Mouse (Mus musculus) ovary, adult 18-20 months (tissue): ENCODE measurements at regions not wholly inside any gene's neighbourhood (a gene's known extent, or its start where the extent isn't known, plus 50 kb on each side); places are given as distances from the start of the nearest gene placed in this dataset.

ENCODE experiments used
- DNase-seq: peaks from one replicate; pipeline ENCODE4 v3.0.0; 2022; ENCODE audit warnings: low spot score, mixed read lengths

DNA sequence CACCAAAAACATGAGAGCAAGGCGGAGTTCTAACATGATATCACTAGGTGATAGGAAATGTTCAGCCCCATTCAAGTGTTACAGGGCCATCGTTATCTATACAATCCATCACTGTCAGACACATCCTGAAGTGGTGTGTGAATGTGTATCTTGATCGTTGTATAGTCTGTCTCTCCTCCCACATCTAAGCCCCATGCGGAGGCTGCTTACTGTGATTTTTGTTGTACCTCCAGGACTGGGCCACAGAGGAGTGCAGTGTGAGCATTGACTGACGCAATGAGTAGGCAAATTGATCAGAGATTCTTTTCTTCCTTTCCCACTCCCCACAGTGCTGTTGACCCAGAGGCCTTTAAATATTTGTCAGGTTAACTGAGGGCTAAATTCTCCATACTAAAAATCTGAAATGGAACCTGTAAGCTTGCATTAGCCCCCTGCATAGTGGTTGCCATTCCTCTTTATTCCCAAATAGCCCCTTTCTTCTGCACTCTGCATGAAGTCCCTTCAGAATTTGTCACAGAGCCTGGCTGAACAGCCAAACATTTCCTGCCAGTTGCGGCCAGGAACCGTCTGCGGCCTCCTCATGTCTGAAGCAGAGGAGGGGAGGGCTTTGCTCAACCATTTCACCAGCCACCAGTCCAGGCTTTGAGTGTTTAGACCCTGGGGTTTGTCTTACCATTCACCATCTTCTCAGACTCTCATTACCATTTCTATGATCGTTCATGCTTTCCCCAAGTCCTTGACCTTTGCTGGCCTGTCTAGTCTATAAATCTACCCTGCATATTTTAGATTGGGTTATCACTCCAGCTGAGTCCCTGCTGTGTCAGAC is 119.3 kb downstream of the Ttc8 start:
- no peak for DNase-seq

DNA sequence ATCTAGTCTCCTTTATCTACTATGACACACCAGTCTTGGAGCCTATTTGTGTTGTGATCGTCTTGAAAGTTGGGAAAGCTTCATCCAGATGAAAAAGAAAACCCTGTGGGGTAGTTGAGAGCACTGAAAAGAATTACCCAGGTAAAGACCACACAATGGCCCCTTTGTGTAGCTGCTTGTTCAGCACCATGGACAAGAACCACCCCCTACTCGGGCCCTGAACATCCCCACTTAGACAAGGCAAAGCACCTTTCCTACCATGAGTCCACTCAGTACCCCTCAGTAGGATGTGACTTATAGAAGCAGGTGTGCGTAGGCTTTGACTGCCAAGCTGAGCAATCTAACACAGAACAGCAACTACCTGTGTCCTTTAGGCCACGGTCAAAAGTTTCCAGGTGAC is 121.2 kb downstream of the Ttc8 start:
- no peak for DNase-seq

DNA sequence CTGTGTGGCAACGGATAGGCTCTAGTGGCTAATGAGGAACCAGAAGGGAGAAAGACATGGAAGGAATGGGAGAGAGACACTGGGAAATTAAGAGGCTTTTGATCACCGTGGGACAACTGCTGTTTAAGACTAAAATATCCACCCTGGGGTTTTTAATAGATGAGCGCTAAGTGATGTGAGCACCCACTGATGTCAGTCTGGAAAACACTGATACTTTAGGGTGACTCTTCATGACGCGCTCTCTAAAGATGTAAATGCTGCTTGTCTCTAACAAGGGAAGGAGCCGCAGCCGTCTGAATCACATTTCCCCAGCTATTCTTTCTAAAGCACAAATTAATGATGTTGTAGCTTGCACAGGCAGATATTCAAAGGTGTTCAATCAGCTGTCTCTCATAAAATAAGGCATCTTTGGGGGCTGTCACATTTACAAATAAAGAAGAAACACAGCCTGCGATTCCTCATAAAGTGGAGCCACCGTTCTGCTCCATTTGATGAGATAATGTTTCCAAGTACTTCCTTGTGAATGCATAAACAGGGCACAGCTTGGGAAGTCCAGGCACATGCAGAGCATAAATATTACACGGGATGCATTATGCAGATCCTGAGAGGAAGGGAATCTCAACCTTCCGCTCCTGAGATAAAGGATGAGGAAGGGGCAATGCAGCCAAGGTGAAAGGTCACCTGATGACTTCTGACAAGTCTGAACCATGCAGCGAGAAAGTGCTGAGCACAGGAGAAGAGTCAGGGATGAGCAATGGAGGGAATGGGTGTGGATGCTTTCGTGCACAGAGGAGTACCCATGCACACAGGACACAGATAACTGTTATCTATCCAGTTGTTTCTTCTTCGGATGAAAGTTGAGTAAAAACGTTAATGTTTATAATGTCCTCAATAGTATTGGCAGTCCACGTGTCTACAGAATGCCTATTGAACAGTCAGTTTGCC is 122.8 kb downstream of the Ttc8 start:
- DNase-seq: no peak

DNA sequence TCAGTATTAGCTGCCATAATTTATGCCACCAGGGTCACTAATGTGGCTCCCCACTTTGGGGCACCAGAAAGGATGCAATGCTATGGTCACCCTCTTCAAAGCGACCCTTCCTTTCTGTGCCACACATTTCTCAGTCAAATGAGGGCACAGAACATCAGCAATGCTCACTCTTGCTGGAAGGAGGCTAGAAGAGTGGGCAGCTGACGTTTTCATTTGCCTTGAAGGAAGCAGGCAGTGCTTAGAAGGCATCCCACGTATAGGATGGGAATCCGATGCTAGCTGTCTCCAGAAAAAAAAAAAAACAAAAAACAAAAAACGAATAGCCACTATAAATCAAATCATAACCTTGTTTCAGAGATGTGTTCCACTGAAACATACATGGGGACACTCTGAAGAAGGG is 124.1 kb downstream of the Ttc8 start:
- no peak for DNase-seq

DNA sequence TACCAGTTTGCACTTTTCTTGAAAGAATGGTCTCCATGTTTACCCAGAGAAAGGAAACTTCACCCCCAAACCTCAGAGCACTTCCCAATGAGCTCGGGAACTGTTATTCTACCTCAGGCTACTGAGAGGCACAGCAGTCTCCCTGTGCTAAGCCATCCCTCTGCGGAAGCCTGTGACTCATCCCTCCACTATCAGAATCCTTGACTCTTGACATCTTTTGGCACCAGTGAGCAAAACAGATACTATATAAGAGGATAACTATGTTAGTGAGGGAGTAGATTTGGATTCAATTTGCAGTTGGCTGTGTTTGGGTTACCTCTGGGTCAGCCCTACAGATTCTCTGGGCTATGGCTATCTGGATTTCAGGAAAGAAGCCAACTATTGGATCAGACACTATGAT is 130.1 kb downstream of the Ttc8 start:
- peak; percentile 50 for DNase-seq

DNA sequence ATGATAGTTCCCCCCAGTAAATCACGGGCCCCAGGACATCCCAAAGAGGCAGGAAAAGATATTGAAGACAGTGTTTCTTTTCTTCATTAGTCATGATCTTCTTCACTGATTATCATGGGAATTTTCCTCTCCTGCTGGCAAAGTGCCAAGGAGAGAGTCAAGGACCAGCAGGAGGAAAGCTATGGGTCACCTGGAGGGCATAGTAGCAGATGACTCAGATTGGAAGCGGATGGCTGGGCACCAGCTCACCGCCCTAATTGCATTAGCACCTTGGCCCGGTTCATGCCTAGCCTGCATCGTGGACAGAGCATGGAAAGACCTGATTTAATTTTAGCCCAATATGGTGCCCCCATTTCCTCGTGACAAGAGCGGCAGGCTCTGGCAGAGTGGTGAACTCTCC is 132.2 kb downstream of the Ttc8 start:
- DNase-seq: no peak

DNA sequence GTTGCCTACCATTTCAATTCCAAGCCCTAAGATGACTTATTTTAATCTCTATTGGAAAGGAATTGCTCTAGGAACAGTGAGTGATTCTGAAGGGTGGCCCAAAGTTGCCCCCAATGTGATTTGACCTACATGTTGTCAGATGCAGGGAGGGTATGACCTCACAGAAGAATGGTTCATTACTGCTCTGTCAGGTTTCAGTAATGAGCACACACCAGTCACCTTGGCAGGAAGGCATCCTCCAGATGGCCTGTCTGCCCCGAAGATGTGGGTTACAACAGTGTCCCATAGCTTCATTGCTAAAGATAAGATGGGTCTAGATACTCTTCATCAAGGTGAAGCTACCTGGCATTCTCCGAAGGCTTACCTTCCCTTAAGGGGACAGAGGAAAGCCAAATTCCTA is 137.1 kb downstream of the Ttc8 start:
- DNase-seq: no peak

DNA sequence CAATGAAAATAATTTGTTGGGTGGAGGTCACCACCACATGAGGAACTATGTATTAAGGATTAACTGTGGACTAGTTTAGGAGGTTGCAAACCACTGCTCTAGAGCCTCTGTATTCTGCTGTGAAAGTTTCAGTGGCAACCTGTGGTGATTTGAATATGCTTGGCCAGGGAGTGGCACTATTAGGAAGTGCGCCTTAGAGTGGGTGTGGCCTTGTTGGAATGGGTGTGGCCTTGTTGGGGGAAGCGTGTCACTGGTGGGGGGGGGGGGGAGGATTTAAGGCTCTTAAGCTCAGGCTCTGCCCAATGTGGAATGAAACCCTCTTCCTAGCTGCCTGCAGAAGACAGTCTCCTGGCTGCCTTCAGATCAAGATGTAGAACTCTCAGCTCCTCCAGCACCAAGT is 138.5 kb downstream of the Ttc8 start:
- no peak for DNase-seq

DNA sequence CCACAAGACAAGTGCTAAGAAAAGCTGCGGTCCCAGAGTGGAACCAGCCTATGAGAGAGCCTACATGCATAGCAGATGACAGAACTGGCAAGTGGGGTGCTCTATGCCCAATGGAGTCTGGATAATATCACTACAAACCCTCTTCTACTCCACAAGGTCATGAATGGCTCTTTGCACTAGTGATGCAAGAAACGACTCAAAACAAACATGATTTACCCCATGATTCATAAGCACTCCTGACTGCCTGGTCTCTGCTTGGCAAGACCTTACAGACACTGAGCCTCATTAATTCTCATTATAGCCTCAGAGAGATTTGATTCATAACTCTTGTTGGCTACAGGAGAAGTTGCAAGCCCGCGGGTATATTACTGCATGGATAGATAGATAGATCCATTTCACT is 139.1 kb downstream of the Ttc8 start:
- no peak for DNase-seq

DNA sequence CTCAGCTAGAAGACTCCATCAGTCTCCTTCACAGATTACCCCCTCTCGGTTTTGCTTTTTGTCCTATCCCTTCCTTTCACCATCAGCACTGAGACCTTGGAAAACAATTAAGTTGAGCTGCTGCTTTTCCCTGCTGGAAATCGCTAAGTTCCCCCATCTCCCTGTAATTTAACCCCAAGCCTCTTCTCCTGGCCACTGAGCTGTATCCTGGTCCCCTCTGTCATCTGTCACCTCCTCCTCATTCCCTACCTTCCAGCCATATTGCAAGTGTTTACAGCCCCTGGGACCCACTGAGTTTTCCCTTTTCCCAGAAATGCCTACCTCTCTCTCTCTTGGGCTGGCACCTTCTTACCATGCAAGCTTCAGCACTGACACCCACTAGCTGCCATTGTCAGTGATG is 140.3 kb downstream of the Ttc8 start:
- DNase-seq: no peak

DNA sequence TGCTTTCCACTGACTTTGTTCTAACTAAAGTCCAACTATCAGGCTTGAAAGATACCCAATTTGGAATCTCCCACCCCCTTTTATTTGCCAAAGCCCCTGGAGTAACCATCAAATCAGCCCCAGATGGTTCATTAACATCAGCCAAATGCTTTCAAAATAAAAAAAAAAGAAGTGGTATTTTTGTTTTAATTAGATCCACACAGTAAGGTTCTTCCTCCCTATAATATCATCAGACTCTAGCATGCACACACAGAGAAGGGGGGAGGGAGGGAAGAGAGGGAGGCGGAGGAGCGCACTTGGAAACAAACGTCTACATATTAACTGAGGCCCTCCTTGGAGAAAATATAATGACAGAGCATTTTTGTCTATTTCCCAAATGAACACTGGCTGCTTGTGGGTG is 143.1 kb downstream of the Ttc8 start:
- DNase-seq: no peak

DNA sequence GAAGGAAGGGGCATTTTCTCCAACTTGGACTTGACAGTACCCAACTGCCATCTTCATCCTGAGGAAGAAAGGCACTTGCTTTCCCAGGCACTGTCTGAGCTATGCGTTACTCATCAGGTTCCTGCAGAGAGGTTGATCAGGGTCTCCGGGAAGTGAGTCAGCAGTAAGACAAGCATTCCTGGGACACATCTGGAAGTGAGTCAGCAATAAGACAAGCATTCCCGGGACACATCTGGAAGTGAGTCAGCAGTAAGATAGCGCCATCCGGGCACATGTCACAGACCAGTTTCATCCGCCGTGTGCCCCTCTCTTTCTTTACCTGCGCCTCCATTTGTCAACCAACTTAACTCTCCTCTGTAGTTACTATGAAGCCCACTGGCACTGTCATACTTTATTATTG is 143.5 kb downstream of the Ttc8 start:
- DNase-seq: no peak

DNA sequence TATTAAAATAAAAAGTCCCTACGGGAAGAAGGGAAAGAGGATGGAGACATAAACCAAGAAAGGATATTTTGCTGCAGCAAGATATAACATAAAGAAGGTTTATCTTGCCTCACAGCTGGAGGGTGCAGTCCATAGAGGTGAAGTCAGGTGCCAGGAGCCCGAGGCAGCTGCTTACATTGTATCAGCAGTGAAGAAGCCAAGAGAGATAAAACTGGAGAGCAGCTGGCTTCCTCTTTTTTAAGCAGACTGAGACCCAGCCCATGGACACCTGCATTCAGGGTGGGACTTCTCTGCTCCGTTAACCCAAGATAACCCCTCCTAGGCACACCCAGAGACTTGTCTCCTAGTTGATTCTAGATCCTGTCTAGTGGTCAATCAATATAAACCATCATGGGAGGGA is 147.6 kb downstream of the Ttc8 start:
- DNase-seq: no peak

DNA sequence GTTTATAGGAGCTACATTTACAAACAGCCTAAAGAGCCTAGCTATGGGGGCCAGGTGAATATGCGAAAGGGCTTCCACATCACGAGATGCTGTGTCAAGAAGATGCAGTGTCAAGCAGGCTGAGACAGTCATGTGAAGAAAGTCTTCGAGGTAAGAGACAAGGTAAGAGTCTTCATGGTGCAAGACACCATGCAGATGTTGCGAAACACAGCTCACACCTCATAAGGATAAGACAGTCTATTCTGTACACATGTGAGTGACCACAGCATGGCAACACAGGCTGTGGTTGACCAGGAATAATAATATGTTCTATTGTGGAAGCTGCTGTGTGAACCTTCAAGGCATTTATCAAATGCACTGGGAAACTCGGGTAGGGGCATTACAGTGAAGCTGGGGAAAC is 153.4 kb downstream of the Ttc8 start:
- no peak for DNase-seq

DNA sequence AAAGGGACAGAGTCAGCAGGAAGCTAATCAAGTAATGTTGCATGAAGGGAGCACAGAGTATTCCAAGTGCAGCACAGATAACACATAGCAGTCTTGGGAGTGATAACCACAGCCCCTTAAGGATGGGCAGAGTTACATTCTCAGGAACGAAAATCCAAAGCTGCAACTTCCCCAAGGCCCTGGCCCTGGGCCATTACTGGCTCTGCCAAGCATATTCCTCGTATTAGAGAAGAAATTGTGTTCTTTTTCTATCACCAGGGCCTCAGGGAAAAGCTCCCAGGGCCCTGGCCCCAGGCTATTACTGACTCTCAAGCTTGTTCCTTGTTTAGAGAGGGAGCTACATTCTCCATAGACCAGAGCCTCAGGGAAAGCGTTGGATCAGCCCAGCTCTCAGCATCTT is 157.0 kb downstream of the Ttc8 start:
- DNase-seq: peak; percentile 6

DNA sequence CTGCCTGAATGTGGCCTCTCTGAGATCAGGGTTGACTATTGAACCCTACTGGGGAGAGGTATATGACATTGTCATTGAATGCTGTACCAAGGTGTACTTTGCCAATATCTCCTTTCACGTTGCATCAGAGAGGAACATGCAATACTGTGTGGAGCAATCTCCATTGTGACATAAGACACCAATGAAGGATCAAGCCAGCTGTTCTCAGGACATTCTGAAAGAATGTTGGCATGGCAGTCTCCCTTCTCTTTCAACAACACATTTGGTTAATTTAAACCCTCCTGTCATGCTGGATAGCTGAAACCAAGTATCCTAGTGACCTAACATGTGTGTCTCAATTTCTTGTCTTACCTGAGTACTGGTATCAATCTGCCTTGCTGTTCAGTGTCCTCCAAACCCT is 159.5 kb downstream of the Ttc8 start:
- no peak for DNase-seq

DNA sequence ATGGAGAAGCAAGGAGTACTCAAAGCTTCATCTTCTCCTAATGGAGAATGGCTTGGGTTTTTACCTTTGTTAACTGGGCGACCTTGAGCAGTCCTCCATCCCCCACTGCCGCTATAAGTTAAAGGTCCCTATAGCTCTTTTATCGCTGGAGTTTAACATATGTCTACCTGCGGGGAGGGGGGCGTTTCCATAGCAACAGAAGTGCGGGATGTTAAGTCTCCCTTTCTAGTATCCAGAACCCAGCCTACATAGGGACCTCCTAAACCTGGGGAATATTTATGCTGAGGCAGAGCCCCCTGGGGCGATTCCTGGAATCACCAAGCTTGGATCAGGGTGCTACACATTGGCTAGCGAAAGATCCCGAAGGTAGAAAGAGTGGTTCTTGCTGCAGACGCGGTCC is 163.2 kb downstream of the Ttc8 start:
- DNase-seq: no peak

DNA sequence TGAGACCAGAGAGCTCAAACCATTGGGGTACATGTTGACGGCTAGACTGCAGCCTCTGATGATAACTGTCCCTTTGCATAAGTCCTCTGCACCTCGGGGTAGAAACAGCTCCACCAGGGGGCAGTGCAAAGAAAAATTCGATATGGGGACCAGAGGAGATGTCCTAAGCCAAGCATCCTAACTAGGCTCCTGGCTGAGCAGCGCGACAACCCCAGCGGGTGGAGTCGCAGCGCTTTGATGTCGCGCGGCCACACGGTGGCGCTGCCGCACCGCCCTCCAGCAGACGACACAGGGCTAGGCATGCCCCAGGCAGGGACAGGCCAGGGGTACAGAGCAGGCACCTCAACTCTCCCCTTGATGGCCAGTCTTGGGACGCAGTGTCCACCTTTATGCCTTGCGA is 163.8 kb downstream of the Ttc8 start:
- peak; percentile 56 for DNase-seq

DNA sequence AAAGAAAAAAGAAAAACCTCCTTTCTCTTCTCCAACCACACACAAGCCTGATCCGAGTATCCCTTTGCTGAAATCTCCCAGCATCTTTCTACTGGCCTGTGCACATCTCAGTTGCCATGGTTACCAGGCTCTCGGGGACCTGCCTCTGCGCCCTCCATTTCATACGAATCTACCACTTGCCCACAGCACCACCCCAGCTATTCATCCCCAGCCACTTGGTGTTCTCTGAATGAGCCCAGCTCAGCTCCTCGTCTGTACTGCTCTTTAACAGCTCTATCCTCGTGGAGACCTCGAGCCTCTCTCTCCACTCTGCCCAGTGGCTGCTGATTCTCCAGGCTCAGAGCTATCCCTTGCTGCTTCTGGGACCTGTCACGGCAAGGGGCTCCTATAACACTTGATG is 166.9 kb downstream of the Ttc8 start:
- no peak for DNase-seq

DNA sequence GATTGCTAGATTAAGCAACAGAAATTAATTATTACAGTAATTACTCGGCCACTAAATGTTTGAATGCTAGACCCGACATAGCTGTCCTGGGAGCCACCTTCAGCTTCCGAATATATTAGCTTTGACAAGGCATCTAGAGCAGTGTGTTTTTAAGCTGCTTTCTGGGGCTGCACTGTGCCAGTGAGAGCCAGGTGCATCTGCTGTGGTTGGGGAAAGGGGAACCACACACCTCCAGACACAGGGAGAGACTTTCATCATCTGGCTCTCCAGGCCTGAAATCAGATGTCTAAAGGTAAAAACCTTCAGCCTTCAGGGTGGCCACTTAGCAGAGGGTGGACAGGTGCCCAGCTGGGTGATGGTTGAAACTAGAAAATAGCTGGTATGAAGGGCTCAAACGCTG is 171.4 kb downstream of the Ttc8 start:
- no peak for DNase-seq

DNA sequence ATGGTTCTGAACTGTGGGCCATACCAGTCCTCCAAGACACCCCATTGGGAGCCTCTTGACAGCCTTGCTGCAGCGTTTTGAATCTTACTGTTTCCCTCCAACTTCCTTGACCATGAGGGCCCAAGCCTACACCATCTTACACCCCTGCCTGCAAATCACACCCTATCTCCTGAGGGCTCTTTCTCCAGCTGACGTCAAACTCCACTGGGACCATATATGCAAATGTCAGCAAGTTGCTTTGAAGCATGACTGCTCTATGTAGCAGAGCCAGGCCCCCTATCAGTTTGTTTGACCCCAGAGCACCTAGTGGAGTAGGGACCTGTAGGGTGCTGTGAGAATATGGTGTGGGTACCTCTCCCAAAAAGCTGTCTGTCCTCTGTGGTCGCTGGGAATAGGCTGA is 172.8 kb downstream of the Ttc8 start:
- no peak for DNase-seq

DNA sequence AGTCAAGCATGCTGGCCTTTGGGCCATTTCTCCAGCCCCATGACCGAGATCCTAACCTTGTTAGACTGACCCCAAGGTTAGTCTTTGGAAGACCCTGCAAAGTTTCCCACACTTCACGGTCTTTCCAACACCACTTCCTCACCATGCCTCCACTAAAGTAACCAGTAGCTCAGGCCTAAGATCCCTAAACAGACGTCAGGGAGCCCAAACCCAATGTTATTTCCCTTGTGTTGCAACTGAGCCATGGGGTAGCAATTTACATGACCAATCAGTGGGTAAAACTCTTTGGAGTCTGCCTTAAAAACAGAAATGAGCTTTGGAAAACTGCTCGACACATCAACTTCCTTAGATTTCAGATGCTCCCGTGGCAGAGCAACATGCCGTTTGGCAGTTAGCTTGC is 173.6 kb downstream of the Ttc8 start:
- no peak for DNase-seq

DNA sequence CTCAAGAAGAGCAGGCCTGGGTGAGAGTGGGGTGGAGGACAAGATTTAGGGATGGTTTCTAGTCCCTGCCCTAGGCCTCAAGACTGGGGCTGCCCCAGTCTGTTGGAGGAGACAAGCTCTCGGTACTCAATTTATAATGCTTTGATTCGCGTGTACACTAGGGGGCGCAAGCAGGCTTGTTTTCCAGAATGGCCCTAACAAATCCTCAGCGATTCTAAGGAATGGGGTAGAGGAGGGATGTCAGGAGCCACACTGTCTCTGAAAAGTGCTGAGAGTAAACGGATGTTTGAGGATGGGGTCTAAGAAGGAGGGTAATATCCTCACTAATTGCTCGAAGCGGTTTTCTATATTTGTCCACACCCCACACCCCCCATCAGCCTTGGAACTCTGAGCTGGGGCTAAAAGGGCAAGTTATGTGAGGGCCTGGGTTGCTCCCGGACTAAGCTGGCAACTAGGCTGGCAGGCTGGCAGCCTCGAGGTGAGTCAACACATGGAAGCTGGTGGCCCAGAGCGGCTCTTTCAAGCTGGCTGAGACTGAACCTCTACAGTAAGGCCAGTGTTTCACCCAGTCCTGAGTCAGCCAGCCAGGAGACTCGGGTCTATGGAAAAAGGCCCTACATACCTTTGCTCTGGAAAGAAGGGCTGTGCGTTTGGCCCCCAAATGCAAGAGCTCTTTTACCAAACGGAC is 176.7 kb downstream of the Ttc8 start:
- peak; percentile 46 for DNase-seq
